Mouse (Mus musculus): ENCODE measurements around the gene Wnt11.

DNA sequence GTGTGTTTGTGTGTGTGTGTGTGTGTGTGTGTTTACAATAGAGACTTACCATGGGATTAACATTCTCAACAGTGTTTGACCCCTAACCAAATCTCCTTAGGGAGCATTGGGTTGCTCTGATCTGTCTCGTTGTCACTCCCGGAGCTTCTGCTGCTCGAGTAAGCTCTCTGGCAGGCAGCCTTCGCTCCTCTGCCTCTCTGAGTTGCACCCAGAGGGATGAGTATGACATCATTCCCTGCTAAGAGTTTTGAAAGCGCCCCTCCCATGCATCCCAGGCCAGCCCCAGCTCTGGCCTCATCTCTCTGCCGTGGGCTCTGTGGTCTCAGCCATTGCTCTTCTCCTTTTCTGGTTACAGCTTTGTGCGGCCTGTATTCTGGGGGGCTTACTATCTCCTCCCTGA is 33.8 kb upstream of the Wnt11 start:
- no peak for TF ChIP-seq CTCF (IDR thresholded peaks at IDR 0.05; ENCODE audit: control insufficient read depth, insufficient read depth, low read length)
- TF ChIP-seq POLR2A (IDR thresholded peaks at IDR 0.05; ENCODE audit: borderline replicate concordance, control insufficient read depth, low read depth, low read length) = no peak

Measured in bone marrow, adult 2 months (tissue).